Mouse (Mus musculus) spleen, adult 2 months (tissue): ENCODE measurements around the gene Ugt1a7c.

ENCODE experiments used
- CTCF ChIP-seq: fragments of 200-500 bp; IDR thresholded peaks from 2 replicates; pipeline ENCODE4 v1.5.1; 2011; ENCODE audit warnings: mild to moderate bottlenecking, inconsistent platforms; ENCODE audit not compliant: insufficient read depth, insufficient read length, insufficient replicate concordance; ENCODE audit errors: extremely low read depth
- POLR2A ChIP-seq: fragments of 200-500 bp; IDR thresholded peaks from 2 replicates; pipeline ENCODE4 v1.6.1; 2011; ENCODE audit warnings: low read depth, low read length, inconsistent platforms

DNA sequence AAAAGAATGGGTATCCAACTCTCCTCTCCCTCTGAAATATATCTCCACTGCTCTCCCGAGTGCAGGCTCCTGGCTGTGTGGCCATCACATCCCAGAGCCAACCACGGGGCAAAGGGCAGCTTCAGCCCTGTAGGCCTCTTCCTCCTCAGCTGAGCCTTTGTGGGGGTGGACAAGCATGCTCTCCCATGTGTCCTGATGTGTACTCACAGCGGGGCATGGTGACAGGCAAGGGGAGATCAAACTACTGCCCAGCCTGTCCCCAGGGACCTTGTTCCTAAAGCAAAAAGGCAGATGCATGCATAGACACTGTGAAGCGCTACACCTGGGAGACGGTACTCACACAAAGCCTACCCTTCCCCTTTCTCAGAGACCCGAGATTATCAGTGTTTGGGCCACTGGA is 165.3 kb downstream of the Ugt1a7c start:
- TF ChIP-seq CTCF, result no peak
- no peak for TF ChIP-seq POLR2A
